ENCODE assay signal across 24 mouse cellular contexts in the genomic region with DNA sequence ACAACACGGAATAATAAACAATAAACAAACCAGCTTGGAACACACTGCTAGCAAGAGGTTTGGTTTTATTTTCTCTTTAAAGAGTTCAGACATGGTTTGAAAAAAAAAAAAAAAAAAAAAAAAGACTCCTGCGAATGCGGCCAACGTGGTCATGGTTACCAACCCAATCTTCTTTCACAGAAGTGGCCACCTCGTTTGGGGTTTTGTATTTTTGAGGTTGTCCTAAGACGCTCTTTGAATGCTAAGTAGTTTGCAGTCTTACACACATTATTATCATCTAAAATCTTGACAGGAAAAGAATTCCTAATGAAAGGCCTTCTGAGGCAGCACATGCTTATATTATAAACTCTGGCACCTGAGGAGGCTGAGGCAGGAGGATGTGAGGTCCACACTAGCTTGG. TPM values are rescaled to one million over a fixed set of nuclear protein-coding genes. Genes with fewer than 3 reads are reported as not detected.
"Had no signal": no experiment of that assay in that cellular context is flagged by ENCODE, and none has a peak within 500 bp of the region (broad histone marks: within the 10 kb centered on the region; RNA-seq: fewer than 3 reads in every experiment).

No protein-coding gene starts in this region.

- DNase-seq: kidney, adult 18-20 months; kidney, adult 9 months; kidney, postnatal 14 days; kidney, postnatal 4 days; layer of hippocampus, postnatal 36 days; liver; lung, adult 18-20 months; lung, postnatal 14 days; lung, postnatal 4 days; retina, postnatal 1 day; right cerebral cortex, postnatal 25 days; thymus, adult 18-20 months; thymus, postnatal 36 days had no signal

- H3K4me3 ChIP-seq: limb, embryonic 10.5 days; limb, embryonic 13.5 days; liver, embryonic 12.5 days; liver, embryonic 15.5 days; midbrain, embryonic 12.5 days; midbrain, embryonic 15.5 days; myocyte; neural tube, embryonic 13.5 days had no signal

- ATAC-seq: liver, embryonic 12.5 days; midbrain, embryonic 15.5 days had no signal

- H3K36me3 ChIP-seq: midbrain, embryonic 15.5 days had no signal

- H3K4me1 ChIP-seq: limb, embryonic 10.5 days; limb, embryonic 13.5 days; liver, embryonic 12.5 days; liver, embryonic 15.5 days; midbrain, embryonic 12.5 days; midbrain, embryonic 15.5 days; neural tube, embryonic 13.5 days had no signal

- H3K9me3 ChIP-seq: limb, embryonic 10.5 days; limb, embryonic 13.5 days; liver, embryonic 12.5 days; liver, embryonic 15.5 days; midbrain, embryonic 12.5 days; midbrain, embryonic 15.5 days; neural tube, embryonic 13.5 days had no signal

- H3K9ac ChIP-seq: limb, embryonic 13.5 days; liver, embryonic 12.5 days; liver, embryonic 15.5 days; midbrain, embryonic 12.5 days; midbrain, embryonic 15.5 days; neural tube, embryonic 13.5 days had no signal

- H3K27ac ChIP-seq: limb, embryonic 10.5 days; limb, embryonic 13.5 days; liver, embryonic 12.5 days; liver, embryonic 15.5 days; midbrain, embryonic 12.5 days; midbrain, embryonic 15.5 days; neural tube, embryonic 13.5 days had no signal

- H3K27me3 ChIP-seq: limb, embryonic 13.5 days; liver, embryonic 12.5 days; liver, embryonic 15.5 days; midbrain, embryonic 12.5 days; midbrain, embryonic 15.5 days; neural tube, embryonic 13.5 days had no signal

- H3K4me2 ChIP-seq: limb, embryonic 13.5 days; liver, embryonic 12.5 days; liver, embryonic 15.5 days; midbrain, embryonic 12.5 days; midbrain, embryonic 15.5 days; neural tube, embryonic 13.5 days had no signal

RNA-seq across cellular contexts. Expression of a gene that starts 7.5 kb away (rescaled TPM):
- total RNA-seq: monocyte, adult 5-6 weeks had no signal
- polyA plus RNA-seq: liver, embryonic 12.5 days; liver, embryonic 15.5 days; midbrain, embryonic 12.5 days; small intestine, adult 2 months; spleen, adult 2 months had no signal
